Mouse (Mus musculus) brown adipose tissue, adult 24 weeks (tissue): Measurements from ENCODE around the gene Arhgap15. TPM values are rescaled to one million over a fixed set of nuclear protein-coding genes. Genes with fewer than 3 reads are reported as not detected.

Source experiments
- H3K27ac ChIP-seq: fragments of 200-500 bp; replicated peaks from 2 replicates; pipeline ENCODE4 v1.5.1; 2012; ENCODE audit warnings: low read depth, mild to moderate bottlenecking, low read length
- H3K4me1 ChIP-seq: fragments of 200-500 bp; 2 replicates; pipeline ENCODE4 v1.6.1; 2012; ENCODE audit warnings: low read length, mixed read lengths; ENCODE audit not compliant: control insufficient read depth, insufficient read depth, insufficient read length
- H3K4me3 ChIP-seq: fragments of 200-500 bp; 2 replicates; pipeline ENCODE4 v1.5.1; 2012; ENCODE audit warnings: low read depth, mild to moderate bottlenecking, low read length, moderate library complexity; ENCODE audit not compliant: insufficient read depth
- polyA plus RNA-seq: library from polyadenylated mRNA; stranded (reverse); fragments of >200 nt; gene quantifications from 2 replicates; pipeline ENCODE4 v1.2.4, GENCODE M21; 2012; ENCODE audit not compliant: missing spikeins, insufficient read depth, insufficient read length

Gene Arhgap15
- polyA plus RNA-seq, 1 experiment = 0.75 TPM

DNA sequence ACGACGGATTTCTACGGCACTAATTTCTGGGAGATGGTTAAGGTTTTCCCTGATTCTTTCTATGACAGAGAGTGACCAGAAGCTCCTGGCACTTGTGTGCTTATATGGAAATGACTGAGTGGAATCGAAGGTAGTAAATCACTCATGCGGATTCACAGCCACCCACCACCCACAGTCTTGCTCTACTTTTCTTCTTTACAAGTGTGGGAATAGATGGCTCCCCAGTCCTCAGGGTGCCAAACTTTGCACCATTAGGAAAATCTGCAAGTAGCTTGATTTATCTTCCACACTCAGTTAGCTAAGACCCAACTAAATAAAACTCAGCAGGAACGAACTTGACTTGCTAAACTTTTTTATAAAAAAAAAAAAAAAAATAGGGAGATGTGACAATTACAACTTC, 331.9 kb downstream of the Arhgap15 start:
- Histone ChIP-seq H3K4me3 (no peak overlapping the region), H3K4me1 (no peaks in the 10 kb centered on the region), H3K27ac (no peak overlapping the region)

DNA sequence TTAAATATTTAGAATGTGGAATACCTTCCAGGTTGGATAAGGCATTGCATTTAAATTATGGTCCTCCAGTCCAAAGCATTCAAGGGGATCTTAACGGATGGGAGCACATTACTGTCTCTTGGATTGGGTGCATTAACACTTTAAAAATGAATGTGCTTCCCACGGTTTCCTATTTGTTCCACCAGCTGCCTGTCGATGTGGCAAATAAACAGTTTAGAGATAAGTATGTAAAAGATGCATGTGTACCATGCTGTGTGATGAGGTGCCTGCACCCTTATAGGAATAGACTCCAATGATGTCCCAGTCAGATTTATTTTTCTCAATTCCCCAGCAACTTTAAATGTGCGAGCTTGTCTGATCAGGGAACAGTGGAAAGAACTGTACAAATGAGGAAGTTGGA, 332.6 kb downstream of the Arhgap15 start:
- Histone ChIP-seq H3K4me1 (no peaks in the 10 kb centered on the region), H3K4me3 (no peak overlapping the region), H3K27ac (no peak overlapping the region)

DNA sequence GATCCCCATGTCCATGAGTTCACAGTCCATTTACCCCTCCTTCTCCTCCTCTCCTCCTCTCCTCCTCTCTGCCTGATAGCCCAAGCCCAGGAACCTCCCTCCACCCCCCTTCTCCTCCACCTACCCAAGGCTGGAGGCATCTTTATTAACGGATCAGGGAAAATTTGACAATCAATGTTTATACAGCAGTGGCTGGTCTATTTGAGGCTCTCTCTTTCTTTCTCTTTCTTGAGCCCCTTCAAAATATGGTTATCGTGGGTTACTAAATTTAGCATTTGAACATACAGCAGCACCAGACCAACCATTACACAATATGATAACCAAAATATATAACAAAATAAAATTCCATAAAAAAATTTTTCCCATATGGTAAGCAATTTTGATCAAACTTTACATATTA, 335.8 kb downstream of the Arhgap15 start:
- Histone ChIP-seq H3K4me3 (no peak overlapping the region), H3K27ac (no peak overlapping the region), H3K4me1 (no peaks in the 10 kb centered on the region)

DNA sequence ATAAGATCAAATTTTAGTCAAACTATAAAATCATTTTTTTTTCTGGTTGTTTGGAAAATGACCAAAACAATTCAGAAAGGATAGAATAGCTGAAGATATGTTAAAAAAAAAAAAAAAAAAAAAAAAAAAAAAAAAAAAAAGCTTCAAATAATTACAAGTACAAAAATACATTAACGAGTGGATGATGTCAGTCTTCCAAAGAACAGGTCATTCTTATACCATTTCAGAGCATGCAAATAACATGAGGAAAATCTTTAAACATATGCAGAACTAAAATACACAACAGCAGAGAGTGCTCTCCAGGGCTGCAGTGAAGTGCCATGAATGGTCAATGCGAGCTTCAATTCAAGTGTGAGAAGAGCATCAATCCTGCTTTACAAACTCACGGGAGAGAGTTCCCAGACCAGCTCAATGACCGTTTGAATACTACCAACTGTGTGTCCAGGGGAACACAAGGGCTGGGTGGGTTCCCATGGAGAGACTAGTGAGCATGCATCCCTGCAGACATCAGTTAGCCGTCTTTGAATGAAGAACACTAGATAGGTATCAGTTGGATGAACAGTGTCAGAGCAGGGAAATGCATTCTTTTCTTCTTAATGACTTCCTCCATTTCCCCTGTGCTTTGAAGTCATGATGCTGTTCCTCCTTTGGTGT, 337.9 kb downstream of the Arhgap15 start:
- Histone ChIP-seq H3K27ac (no peak overlapping the region), H3K4me3 (no peak overlapping the region), H3K4me1 (no peaks in the 10 kb centered on the region)

DNA sequence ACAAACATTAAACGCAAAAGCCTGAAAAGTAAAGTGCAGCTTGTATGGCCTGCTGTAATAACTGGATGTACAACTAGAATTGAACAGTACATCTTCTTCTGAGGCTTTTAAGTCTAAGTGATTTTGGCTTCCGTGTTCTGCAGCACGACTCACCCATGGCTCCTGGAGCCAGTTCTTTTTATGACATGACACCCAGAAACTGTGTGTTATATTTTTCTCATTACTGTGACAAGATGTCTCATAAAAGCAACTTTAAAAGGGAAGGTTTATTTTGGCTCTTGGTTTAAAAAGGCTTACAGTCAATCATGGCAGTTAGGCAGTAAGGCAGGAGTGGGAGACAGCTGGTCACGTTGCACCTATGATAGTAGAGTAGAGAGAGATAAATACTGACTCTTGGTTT, 349.9 kb downstream of the Arhgap15 start:
- Histone ChIP-seq H3K27ac (no peak overlapping the region), H3K4me1 (no peaks in the 10 kb centered on the region), H3K4me3 (no peak overlapping the region)

DNA sequence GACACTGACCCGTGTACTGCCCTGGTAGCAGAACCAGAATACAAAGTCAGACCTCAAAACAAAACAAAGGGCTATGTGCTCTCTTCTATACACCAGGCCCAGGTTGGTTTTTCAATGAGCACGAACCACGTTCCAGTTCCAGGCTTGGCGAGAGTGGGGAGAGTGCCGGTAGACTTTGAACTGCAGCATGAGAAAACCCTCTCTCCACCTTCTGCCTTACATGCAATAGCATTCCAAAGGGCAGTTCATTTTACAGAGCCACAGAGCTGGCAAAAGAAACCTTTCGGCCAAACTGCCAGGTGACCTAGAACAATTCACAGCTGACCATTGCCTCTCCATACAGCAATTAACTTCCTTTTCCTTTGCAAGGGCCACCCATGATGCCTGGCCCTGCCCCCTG, 353.7 kb downstream of the Arhgap15 start:
- Histone ChIP-seq H3K27ac (no peak overlapping the region), H3K4me3 (no peak overlapping the region), H3K4me1 (no peaks in the 10 kb centered on the region)

DNA sequence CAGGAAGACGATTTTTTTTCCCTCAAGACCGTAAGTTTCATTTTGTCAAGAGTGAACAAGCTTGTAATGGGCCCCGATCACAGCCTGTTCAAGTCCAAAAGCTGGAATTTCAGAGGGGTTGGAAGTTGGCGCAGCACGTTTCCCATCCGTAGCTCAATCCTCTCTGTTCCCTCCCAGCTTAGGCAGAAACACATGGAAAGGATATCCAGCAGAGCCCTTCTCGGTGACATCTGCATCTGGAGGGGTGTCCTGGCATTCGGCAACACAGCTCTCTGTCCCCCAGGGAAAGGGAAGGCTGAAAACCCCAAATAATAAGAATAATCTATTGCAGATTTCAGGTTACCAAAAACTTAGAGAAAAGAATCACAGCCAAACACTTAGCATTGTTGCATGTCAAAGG, 354.7 kb downstream of the Arhgap15 start:
- Histone ChIP-seq H3K4me3 (no peak overlapping the region), H3K27ac (no peak overlapping the region), H3K4me1 (no peaks in the 10 kb centered on the region)

DNA sequence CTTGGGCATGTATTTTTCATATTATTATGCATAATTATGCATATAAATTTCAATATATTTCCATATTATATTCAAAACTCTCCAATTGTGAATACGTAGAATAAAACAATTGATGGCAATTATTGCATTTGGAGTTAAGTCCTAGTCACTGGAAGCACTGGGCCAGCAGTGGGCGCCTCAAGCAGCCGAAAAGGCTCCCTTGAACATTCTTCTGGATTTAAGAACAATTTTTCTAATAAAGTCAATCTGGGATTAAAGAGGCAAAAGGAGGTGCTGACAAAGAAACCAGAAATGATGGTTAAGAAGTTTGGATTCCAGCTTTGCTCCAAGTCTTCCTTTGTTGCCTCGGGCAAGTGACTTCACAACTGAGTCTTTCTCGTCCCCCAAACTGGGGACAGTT, 355.1 kb downstream of the Arhgap15 start:
- no peak overlapping the region for H3K4me3 ChIP-seq
- H3K27ac ChIP-seq = no peak overlapping the region; the same call in 1 of the 2 replicates
- H3K4me1 ChIP-seq = no peaks in the 10 kb centered on the region

DNA sequence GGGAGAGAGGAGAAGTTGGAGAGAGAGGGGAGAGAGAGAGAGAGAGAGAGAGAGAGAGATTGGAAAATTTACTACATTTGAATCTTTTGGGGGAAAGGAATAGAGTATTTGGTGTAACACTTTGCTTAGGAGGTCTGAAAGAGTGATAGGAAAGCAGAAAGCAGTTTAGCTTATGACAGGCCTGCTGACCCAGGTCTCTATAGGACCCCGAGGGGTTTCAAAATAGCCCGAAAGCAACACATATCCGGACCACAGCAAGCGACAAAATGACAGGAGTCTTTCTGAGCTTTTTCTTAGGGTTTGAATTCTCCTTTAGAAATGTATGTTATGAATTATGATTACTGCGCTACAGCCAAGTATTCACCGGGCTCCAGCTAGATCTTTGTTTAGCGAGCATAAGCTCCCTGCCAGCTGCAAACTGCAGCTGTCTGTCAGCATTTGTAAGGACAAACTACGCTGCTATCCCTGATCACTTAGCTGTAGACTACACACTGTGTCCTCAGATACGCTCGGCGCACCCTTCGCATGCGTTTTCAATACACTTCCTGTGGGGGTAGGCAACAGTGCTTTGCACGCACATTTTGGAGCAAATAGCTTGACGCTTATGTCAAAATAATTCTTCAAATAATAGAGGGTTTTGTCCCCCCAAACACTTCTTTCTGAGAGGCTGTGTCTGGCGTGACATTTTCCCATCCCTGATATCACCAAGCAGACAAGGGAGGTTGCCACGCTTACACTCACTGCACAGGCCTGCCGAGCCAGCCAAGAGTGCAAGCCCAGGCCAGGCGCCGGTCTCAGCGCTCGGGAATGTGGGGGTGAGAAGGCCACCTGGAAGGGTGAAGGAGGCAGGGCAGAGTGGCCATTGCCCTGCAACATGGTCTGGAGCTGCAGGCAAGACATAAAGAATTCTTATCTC, 355.9 kb downstream of the Arhgap15 start:
- 0 out of 2 replicates have a peak overlapping the region, but pooled peaks have one; percentile 5 for H3K27ac ChIP-seq
- H3K4me1 ChIP-seq = no peaks in the 10 kb centered on the region
- H3K4me3 ChIP-seq = peak overlapping the region; percentile 12; the same call in 1 of the 2 replicates

DNA sequence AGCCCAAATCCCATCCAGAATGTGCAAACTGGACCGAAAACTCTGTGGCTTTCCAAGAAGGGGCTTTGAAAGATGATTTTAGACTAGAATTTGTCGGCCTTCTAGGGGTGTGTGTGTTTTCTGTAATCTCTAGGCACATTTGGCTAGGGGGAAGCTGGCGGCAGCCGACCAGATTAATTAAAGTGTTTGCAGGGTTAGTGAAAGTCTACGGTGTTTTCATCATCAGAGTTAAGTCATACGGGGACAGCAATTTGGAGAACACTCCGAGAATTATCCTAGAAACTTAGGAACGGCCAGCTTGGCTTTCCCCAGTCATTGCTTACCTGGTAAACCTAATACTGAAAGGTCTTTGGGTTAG, 356.6 kb downstream of the Arhgap15 start:
- no peak overlapping the region for H3K27ac ChIP-seq
- no peaks in the 10 kb centered on the region for H3K4me1 ChIP-seq
- no peak overlapping the region for H3K4me3 ChIP-seq

DNA sequence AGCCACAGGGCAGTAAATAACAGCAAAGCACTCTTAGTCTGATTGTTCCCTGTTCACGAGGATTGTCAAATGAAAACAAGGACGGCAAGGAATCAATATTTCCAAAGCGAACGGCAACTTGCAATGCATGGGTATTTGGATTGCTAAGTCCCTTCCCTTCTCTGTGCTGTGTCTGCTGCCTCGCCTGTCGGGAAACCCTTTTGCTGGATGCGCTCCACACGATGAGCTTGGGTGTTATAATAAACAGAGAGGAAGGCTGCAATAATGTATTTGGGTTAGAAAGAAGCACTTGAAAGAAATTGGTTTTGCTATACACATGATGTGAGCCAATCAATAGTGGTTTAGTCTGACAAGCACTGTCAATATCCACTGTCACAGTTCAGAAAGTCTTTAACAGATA, 357.7 kb downstream of the Arhgap15 start:
- no peak overlapping the region for H3K27ac ChIP-seq
- H3K4me3 ChIP-seq = no peak overlapping the region
- H3K4me1 ChIP-seq = no peaks in the 10 kb centered on the region

DNA sequence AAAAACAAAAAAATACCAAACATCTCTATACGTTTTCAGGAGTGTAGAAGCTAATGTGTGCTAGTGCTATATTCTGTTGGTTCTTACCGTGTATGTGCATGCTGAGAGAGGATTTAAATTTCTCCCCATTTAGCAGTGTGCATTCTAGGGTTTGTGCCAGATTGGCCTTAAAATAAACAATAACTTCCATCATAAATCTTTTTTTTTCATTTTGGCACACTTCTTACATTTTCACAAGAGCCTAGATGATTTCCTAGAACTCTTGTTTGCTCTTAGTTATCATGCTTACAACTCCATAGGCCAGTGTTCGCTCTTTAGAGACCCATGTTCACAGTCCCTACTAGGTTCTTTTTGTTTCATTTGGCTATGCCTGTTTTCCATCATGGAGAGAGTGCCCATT, 362.7 kb downstream of the Arhgap15 start:
- Histone ChIP-seq H3K27ac (no peak overlapping the region), H3K4me3 (no peak overlapping the region), H3K4me1 (no peaks in the 10 kb centered on the region)

DNA sequence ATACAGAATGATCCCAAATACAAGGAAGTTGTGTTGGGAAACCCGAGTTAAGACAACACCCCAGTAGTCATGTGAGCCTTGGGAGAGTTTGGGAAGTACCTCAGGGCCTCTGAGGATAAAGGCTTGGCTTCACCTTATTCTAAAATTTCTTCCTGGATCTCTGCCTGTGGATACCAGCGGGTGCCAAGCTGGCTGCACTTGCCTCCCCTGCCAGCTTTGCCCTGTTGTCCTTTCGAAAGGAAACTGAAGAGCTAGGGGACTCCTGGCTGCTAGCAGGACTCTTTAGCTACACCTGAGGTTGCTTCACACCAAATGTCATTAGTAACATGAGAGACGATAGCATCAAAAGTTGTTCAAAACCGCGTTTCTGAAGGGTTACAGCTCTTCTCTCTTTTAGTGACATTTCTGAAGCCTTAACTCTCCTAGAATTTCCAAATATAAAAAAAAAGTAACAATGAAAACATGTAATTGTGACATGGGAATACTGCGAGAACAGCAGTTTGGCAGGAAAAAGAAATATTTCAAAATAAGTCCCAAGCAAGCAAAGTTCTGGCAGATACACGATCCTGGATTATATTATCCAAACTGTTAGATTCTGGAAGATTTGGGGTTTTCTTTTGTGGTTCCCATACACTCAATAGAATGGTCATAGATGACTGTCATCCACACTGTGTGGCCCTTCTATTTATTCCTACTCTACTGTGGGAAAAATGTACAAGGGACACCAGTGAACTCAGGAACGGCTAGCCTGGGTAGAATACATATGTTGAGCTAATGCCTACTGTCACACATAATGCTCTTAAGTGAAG, 364.6 kb downstream of the Arhgap15 start:
- Histone ChIP-seq H3K4me3 (peak overlapping the region; percentile 30), H3K4me1 (no peaks in the 10 kb centered on the region), H3K27ac (peak overlapping the region; percentile 53; the same call in 1 of the 2 replicates)

DNA sequence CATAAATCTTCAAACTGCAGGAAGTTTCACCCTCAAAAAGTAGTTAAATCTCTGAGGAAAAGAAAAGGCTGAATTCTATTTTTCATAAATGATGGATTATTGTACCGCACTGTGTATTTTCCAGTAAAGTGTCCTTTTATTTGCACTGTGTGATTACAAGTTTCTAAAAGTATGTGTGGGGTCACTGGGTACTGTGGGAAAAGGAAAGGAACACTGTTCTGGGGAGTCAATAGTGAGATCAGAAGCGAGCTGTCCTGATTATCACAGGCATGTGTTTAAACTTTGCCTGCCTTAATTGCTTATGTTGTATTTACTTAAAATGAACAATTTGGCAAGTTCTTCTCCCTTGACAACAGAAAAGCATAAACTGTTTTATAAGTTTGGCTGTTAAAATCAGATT, 365.7 kb downstream of the Arhgap15 start:
- H3K27ac ChIP-seq = 0 out of 2 replicates have a peak overlapping the region, but pooled peaks have one; percentile 18

DNA sequence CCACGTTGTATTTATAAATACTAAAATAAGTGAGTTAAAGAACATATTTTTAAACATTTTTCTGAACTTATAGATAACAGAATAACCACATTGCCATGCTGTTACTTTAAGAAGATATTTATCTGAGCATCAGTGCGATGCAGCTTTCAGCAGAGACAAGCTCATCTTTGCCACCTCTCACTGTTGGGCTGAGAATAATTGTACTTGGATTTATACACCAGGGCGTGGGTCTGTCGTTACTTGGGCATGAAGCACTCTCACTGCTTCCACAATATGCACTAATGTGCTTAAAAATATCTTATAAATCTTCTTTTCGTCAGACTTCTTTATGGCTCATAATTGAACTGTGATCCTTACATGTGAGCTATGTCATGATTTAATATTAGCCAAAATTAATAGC, 372.5 kb downstream of the Arhgap15 start:
- Histone ChIP-seq H3K27ac (no peak overlapping the region), H3K4me1 (no peaks in the 10 kb centered on the region), H3K4me3 (no peak overlapping the region)

More for the DNA sequence above, 365.7 kb downstream of the Arhgap15 start:
- Histone ChIP-seq H3K4me1 (no peaks in the 10 kb centered on the region), H3K4me3 (no peak overlapping the region)
